Mouse (Mus musculus): ENCODE data around the gene Hamp2.
"Not testable (repeated sequence)": the region's sequence is repeated elsewhere in the genome, so short reads cannot be mapped to it uniquely, and the experiment has no call there.

- TF ChIP-seq POLR2A (IDR thresholded peaks at IDR 0.05; ENCODE audit: low read depth, low read length); CTCF (IDR thresholded peaks at IDR 0.05; ENCODE audit: extremely low read depth, insufficient read depth, insufficient read length, insufficient replicate concordance): not testable (repeated sequence)
Measured at GRCm38 (mm10) chr7:30949902-30950301, 25.4 kb upstream of the Hamp2 start.

Measured in spleen, adult 2 months (tissue).